Mouse (Mus musculus) T-helper 17 cell (primary cell): ENCODE measurements at regions not wholly inside any gene's neighbourhood (a gene's known extent, or its start where the extent isn't known, plus 50 kb on each side); places are given as distances from the start of the nearest gene placed in this dataset.

Experiments used
- in situ Hi-C, 2 experiments: fragments of 300-600 bp; cut with MboI, MseI; formaldehyde crosslinking; loops; 1 replicate in 1 of 2; 2 replicates in 1 of 2; pipeline ENCODE4 v1.15.1; 2025; ENCODE audit warnings: high pct_unique_total_duplicates in 2 of 2

DNA sequence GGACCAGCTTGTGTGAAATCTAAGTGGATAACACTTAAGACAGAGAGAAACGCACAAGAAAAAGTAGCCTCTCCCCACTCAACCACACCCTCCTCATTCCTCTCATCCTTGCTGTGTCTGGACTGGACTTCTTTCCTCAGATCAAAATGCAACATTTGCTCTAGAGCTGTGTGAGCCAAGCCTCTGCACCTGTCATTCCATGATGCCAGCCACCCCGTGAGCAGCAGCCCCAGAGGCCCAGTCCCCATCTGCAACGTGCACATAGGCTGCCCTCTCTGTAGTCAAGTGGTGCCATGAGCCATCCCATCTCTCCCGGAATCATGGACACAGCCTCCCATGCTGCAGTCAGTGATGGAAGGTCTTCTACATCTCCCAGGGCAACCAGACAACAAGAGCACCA is 55.1 kb upstream of the Gpc1 start:
- in situ Hi-C loops, result no loop called here

DNA sequence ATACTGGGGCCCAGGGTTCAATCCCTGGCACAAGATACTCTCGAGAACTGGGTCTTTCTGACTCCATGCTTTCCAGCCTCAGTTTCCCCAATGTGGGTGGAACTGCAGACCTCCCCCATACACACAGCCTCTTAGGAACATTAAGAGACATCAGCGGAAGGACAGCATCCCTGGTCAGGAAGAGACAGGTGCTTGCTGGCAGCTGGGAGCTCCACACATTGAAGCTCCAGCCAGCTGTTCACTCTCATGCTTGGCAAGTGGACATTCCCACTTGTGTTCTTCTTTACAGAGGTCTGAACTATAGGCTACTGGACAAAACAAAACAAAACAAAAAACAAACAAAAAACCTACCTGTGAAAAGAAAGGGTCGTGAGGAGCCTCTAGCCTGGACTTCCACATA is 55.5 kb upstream of the Gpc1 start:
- in situ Hi-C loops, result no loop called here

GRCm38 (mm10) chr1:92774743-92775692 is 56.4 kb upstream of the Gpc1 start:
- in situ Hi-C loops, result loop anchor here in 1 of 2 experiments (5.0 kb wide), 1 partner anchor 67 kb away; no protein-coding TSS in a partner anchor

DNA sequence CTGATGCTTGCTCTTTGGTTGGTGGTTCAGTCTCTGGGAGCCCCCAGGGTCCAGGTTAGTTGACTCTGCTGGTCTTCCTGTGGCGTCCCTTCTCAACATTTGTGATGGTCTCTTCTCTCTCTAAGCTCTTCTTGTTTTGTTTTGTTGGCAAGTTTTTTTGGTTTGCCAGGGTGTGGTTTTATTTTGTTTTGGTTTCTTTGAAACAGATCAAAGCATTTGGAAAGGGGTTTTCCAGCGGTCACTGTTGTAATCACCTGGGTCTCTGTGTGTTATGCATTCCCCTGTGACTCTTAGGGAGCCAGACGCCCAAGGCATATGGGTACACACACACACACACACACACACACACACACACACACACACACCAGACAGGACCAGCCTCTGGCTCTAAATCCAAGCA is 57.4 kb upstream of the Gpc1 start:
- in situ Hi-C loops, result loop anchor here in 1 of 2 experiments (5.0 kb wide), 1 partner anchor 68 kb away; no protein-coding TSS in a partner anchor

- in situ Hi-C loops, result loop anchor here in 1 of 2 experiments (5.0 kb wide), 1 partner anchor 70 kb away; no protein-coding TSS in a partner anchor
Observed at GRCm38 (mm10) chr1:92772784-92773113, 58.7 kb upstream of the Gpc1 start.

DNA sequence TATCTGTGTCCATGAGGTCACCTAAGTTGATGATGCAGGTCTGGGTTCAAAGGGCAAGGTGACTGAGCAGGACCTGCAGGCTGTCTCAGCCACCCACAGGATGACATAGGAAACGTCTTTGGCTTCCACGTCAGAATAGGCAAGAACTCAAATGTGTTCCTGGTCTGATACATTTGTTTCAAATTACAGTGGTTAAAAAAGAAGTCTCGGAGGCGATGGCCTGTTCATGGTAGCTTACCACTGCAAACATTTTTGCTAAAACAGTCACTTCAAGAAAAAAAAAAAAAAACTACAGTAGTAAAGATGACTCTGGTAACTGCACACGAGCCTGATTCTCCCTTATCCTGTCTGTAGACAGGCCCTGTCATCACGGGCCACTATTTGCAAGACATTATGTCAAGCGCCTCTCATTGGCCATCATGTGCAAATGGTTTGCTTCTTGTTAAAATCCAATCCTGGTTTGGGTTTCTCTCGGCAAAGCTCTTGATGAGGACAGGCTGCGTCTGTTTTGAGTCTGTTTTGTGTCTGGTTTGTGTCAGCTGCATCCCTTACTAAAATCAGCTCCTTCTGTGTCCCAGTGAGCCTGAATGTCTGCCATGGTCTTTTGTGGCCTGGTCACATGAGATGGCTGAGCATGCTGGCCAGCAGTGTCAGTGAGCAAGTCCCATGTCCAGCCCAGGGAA is 59.2 kb upstream of the Gpc1 start:
- in situ Hi-C loops, result loop anchor here in 1 of 2 experiments (5.0 kb wide), 1 partner anchor 70 kb away; no protein-coding TSS in a partner anchor

GRCm38 (mm10) chr1:92769696-92770095 is 61.7 kb upstream of the Gpc1 start:
- in situ Hi-C loops, result loop anchor here in 1 of 2 experiments (5.0 kb wide), 1 partner anchor 73 kb away; no protein-coding TSS in a partner anchor

DNA sequence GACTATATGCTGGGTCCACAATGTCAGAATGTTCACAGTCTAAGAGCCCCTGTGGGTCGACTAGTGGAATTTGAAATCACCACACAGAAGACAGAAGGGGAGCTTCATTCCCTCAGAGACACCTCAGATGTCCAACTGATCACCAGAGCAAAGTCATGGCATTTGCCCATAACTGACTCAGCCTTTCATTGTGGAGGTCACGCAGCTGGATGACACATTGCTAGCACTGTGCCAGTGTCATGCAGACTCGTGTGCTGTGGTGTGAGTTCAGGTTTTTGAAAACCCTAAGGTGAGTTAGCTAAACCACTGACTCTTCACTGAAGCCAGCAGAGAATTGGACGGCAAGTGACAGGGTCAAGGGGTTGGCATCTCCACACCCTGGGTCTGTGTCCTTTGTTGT is 62.3 kb upstream of the Gpc1 start:
- in situ Hi-C loops, result no loop called here

DNA sequence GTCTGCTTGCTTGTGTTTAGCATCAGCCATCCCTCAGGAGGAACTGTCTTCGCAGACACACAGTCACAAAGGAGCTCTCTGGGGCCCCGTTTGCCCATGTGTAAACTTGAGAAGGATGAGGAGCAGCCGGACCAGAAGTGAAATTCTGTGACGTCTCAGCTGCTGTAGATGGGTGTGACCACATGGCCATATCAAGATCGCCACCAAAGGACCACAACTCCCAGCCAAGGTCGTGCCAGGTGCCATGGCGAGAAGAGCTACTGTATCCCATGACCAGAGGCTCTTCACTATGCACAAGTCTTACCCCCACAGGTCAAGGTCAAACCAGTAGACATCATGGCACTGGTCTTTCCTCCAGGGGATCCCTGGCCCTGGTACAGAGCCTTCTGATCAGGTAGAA is 64.9 kb upstream of the Gpc1 start:
- in situ Hi-C loops, result no loop called here

GRCm38 (mm10) chr1:92754793-92755488 is 76.5 kb upstream of the Gpc1 start:
- in situ Hi-C loops, result no loop called here

DNA sequence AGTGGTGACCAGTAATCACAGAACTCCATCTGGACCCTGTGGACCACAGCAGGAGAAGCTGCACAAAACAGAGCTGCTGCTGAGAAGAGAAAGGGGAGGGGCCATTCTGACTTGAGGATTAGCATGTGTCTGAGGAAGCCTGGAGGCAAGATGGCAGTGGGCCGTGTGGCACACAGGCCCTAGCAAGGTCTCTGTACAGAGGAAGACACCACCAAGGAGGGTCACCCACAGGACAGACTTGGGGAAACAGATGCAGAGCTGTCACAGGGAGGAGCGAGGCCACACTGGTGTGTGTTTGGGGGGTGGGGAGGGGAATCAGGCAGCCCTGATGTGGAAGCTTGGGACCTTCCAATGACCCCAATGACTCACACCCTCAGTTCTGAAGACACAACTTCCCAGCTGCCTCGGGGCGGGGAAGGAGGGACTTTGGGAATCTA is 79.7 kb upstream of the Gpc1 start:
- in situ Hi-C loops, result no loop called here

- in situ Hi-C loops, result no loop called here
Observed at GRCm38 (mm10) chr1:92749475-92749874, 82.0 kb upstream of the Gpc1 start.

- in situ Hi-C loops, result no loop called here
Observed at GRCm38 (mm10) chr1:92745284-92745683, 86.2 kb upstream of the Gpc1 start.

DNA sequence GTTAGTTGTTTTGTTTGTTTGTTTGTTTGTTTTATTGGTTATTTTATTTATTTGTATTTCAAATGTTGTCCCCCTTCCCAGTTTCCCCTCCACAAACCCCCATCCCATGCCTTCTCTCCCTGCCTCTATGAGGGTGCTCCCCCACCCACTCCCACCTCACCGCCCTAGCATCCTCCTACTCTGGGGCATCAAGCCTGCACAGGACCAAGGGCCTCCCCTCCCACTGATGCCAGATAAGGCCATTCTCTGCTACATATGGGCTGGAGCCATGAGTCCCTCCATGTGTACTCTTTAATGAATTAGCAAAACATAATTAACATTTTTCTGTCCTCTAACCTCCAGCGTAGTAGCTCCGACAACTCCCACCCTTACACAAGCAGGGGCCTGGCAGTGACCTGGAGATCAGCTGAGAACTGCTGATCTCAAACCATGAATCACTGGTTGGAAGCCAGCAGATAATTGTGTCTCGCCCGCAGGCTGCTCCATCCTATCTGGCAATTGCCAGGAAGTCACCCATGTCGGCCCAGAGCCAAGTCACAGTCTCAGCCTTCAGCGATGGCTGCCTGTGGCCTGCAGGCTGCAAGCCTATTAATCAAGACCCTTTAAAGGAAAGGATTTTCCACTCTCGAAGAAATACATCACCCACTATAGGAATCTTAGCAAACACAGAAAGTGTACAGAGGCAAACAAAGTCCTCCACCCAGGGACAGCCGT is 86.8 kb upstream of the Gpc1 start:
- in situ Hi-C loops, result no loop called here

DNA sequence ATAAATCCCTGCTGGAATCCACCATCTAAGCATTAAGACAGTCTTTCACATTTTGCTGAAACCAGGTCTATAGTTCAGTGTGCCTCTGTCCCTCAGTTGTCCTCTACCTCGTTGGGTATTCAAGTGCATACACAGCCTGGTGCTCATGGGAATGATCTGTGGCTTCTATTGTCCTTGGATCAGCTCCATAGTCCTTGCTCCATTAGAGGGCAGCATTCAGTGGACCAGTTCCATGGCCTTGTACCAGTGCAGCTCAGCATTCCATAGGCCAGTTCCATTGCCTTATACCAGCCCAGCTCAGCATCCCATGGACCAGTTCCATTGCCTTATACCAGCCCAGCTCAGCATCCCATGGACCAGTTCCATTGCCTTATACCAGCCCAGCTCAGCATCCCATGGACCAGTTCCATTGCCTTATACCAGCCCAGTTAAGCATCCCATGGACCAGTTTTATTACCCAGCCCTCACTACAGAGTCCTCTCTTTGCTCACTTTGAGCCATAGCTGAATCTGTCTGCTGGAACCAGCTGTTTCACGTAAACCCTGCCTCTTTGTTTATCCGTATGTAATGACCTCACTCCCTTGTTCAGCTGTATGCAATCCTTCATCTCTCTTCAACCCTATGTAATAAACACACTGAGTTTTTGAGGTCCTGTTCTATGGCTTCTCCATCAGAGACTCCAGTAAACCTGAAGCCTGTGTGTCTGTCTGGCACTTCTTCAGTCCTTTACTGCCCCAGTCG is 88.4 kb upstream of the Gpc1 start:
- in situ Hi-C loops, result no loop called here

DNA sequence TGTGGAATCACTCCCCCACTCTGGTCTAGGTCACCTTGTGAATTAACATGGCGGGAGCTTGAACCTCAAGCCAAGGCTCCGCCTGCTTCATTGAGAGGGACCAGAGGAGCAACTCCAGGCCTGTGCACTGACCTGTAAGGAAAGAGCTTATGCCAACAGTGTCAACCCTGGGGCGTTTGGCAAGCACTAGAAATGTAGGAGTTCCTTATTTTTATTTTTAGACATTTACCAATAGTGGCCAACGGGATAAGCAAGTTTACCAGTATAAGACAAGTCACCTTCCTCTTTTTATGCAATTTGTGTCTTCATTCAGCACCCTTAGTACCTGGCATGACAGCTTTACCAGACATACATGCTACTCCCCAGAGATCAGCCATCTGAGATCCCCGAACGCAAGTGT is 89.1 kb upstream of the Gpc1 start:
- in situ Hi-C loops, result no loop called here

- in situ Hi-C loops, result no loop called here
Observed at GRCm38 (mm10) chr1:92741047-92741446, 90.4 kb upstream of the Gpc1 start.

DNA sequence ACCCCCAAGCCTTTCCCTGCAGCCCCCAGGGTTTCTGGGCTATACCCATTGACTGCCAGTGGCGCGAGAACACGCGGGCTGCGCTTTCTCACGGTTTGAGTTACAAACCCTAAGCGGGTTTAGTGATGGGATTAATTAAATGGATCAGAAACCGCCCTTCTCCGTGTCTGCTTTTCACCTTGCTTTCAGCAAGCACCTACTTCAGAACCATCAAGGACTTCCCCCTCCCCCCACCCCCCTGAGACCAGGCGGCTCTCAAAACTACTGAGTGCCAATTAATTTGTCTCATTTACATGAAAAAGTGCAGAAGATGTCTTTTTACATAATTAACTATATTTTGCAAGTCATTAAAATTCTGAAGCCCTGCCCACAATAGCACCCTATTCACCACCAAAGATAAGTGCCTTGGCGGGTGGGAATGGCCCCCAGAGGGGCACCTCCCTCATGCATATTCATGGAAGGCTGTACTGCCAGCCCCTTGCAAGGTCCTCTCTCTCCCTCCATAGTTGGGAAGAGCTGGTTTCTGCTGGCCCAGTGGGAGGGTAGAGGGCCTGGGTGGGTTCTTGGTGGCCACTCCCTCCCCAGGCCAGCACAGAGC is 89.1 kb upstream of the Otos start:
- in situ Hi-C loops, result no loop called here

- in situ Hi-C loops, result no loop called here
Observed at GRCm38 (mm10) chr1:92736411-92736810, 87.8 kb upstream of the Otos start.

DNA sequence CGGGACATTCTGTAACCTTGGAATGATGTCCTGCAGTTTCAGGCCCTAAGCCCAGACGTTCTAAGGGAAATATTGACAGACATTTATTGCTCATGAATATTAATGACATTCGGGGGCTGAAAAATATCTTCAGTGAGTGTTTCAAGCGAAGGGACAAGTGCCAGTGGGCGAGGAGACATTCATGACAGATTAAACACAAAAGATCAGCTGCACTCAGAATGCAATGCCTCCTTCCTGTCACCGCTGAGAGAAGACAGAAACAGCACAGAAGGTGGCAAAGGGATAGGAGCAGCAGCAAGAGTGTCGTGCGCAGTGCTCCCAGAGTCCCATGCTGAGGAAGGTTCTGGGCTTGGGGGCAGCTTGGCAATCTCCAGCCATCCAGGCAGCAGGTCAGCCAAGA is 85.1 kb upstream of the Otos start:
- in situ Hi-C loops, result no loop called here
